Mouse (Mus musculus) inflammation-experienced regulatory T-cells, adult 6 months (primary cell): ENCODE data around the gene Olfr866. TPM values are rescaled to one million over a fixed set of nuclear protein-coding genes. Genes with fewer than 3 reads are reported as not detected.

Experiments
- ATAC-seq: one replicate; pipeline ENCODE4 v1.8.0; 2017
- polyA plus RNA-seq, 3 experiments: library from polyadenylated mRNA; unstranded; fragments of 100-300 nt; shearing (Covaris generic); gene quantifications; one replicate each; pipeline ENCODE4 v1.2.1; 2017

The Olfr866 gene
- not detected for polyA plus RNA-seq

DNA sequence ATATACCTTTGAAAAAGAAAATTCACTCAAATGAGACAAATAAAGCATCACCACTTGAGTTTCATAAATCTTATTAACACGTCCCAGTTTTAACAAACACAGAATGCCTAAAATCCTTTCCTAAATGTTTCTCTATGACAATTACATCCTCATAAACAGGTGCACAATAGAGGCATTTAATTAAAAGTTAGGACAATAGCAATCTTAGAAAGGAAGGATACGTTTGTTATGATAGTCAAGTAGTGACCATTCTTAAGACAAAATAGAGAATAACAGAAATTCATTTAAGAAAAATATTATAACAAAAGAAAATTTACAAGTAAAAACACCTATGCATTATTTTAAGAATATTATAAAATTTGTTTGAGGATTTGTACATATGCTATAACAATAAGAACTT is at the start of gene Olfr866:
TSS of gene Olfr866 (minus strand) at position 101 of the 400 bp plus-strand sequence.
- ATAC-seq = no peak

DNA sequence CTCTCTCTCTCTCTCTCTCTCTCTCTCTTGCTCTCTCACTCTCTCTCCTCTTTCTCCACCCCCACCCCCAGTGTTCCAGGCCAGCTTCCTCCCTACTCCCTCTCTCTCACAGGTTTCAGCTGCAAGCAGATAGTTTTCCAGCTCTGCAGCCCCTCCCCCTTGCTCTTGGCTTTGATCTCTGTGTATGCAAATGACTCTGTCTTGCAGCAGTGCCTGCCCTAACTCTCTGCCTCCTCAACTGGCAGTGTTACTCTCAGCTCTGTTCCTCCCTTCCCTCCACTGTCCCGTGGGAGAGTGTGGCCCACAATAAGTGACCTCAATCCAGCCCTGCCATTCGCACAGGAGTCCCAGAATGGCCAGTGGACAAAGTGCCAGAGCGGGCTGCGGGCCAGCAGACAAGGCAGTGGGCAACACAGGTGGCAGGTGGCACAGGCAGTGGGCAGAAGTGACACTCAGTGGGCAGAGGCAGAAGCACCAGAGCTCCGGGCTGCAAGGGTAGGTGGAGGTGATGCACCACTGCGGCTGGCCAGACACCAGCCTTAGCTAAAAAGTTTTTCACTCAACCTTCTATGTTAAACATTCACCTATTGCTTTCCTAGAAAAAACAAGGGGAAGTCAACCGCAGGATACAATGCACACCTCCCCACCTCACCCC is 45.8 kb upstream of the Olfr866 start:
- ATAC-seq = no peak

GRCm38 (mm10) chr9:20071291-20071690 is 43.5 kb upstream of the Olfr866 start:
- no peak for ATAC-seq

- ATAC-seq = no peak
These were observed 42.4 kb upstream of the Olfr866 start for GRCm38 (mm10) chr9:20070236-20070635.

DNA sequence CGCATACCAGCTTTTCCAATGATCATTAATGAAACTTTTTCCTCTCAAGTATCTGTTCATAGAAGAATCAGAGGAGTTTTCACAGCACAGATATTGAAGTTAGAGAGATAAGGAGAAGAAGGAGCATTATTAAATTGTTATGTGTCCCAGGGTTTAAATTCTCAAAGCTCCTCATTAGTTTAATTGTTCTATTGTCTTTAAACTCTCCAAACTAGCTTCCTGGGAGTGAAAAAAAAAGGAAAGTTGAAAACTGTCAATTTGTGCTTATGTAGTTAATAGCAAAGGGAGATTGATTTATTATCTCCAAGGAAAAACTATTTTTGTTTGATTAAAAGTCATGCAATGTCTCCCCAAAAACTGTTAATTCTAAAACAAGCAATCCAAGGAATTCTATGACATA is 29.6 kb upstream of the Olfr866 start, which contains the start of gene Olfr867:
TSS of gene Olfr867 (minus strand) at position 101 of the 400 bp plus-strand sequence.
- ATAC-seq = no peak

- ATAC-seq = no peak
These were observed 20.1 kb upstream of the Olfr866 start for GRCm38 (mm10) chr9:20047964-20048363.

Other genes starting within 250 kb of the Olfr866 start
- gene Olfr58, start 247.8 kb downstream of the Olfr866 start, polyA plus RNA-seq = not detected
- gene Olfr859, start 223.1 kb downstream of the Olfr866 start, polyA plus RNA-seq = not detected
- gene Olfr860, start 178.3 kb downstream of the Olfr866 start, polyA plus RNA-seq = not detected
- gene Olfr862, start 140.0 kb downstream of the Olfr866 start, polyA plus RNA-seq = under 1 TPM in 1 of 3 experiments, not detected in 2; 0.24 TPM
- gene Olfr77, start 111.2 kb downstream of the Olfr866 start, polyA plus RNA-seq = 1 to 10 TPM; 1.5 to 2.4 (median 1.9) TPM
- gene Olfr867, start 29.5 kb upstream of the Olfr866 start, polyA plus RNA-seq = not detected
- not detected for gene Olfr868, start 70.6 kb upstream of the Olfr866 start, polyA plus RNA-seq
- gene Olfr869, start 101.0 kb upstream of the Olfr866 start, polyA plus RNA-seq = not detected
- not detected for gene Olfr870, start 146.0 kb upstream of the Olfr866 start, polyA plus RNA-seq
- gene Olfr871, start 184.2 kb upstream of the Olfr866 start, polyA plus RNA-seq = not detected
- gene Olfr872, start 209.1 kb upstream of the Olfr866 start, polyA plus RNA-seq = not detected